Mouse (Mus musculus): Measurements from ENCODE around the gene Resp18.

Gene Resp18

GRCm38 (mm10) chr1:75264091-75264880 is 13.9 kb downstream of the Resp18 start, which contains the start of gene Ptprn:
Gene Ptprn (minus strand): TSS chr1:75264502.
- DNase-seq, result no peak

GRCm38 (mm10) chr1:75262969-75263951 is 15.0 kb downstream of the Resp18 start:
- DNase-seq, result peak; percentile 80

GRCm38 (mm10) chr1:75261278-75261677 is 16.9 kb downstream of the Resp18 start:
- DNase-seq, result no peak

- DNase-seq, result no peak
These were observed 22.6 kb downstream of the Resp18 start for GRCm38 (mm10) chr1:75255516-75256046.

GRCm38 (mm10) chr1:75254625-75255013 is 23.6 kb downstream of the Resp18 start:
- no peak for DNase-seq

- DNase-seq, result peak; percentile 92
These were observed 24.2 kb downstream of the Resp18 start for GRCm38 (mm10) chr1:75253849-75254624.

GRCm38 (mm10) chr1:75253029-75253428 is 25.2 kb downstream of the Resp18 start:
- no peak for DNase-seq

- no peak for DNase-seq
These were observed 25.9 kb downstream of the Resp18 start for GRCm38 (mm10) chr1:75252308-75252707.

- peak; percentile 83 for DNase-seq
These were observed 26.9 kb downstream of the Resp18 start for GRCm38 (mm10) chr1:75251112-75251970.

GRCm38 (mm10) chr1:75250498-75250897 is 27.7 kb downstream of the Resp18 start:
- DNase-seq, result no peak

GRCm38 (mm10) chr1:75248041-75248772 is 30.0 kb downstream of the Resp18 start:
- DNase-seq, result peak; percentile 54

- no peak for DNase-seq
These were observed 30.9 kb downstream of the Resp18 start for GRCm38 (mm10) chr1:75247071-75247930.

- peak; percentile 34 for DNase-seq
These were observed 33.4 kb downstream of the Resp18 start for GRCm38 (mm10) chr1:75244836-75245235.

- no peak for DNase-seq
These were observed 33.9 kb downstream of the Resp18 start for GRCm38 (mm10) chr1:75244175-75244826.

- DNase-seq, result no peak
These were observed 34.8 kb downstream of the Resp18 start for GRCm38 (mm10) chr1:75243411-75243810.

GRCm38 (mm10) chr1:75239591-75239990 is 38.6 kb downstream of the Resp18 start:
- no peak for DNase-seq

GRCm38 (mm10) chr1:75236117-75237050 is 41.8 kb downstream of the Resp18 start, which contains the start of gene Dnajb2:
Gene Dnajb2 (plus strand): TSS chr1:75236406.
- DNase-seq, result peak; percentile 87

GRCm38 (mm10) chr1:75234606-75235005 is 43.6 kb downstream of the Resp18 start:
- peak; percentile 65 for DNase-seq
